Mouse (Mus musculus): ENCODE data around the gene Zbtb22.
"Not testable (repeated sequence)": the region's sequence is repeated elsewhere in the genome, so short reads cannot be mapped to it uniquely, and the experiment has no call there.

Zbtb22 gene

DNA sequence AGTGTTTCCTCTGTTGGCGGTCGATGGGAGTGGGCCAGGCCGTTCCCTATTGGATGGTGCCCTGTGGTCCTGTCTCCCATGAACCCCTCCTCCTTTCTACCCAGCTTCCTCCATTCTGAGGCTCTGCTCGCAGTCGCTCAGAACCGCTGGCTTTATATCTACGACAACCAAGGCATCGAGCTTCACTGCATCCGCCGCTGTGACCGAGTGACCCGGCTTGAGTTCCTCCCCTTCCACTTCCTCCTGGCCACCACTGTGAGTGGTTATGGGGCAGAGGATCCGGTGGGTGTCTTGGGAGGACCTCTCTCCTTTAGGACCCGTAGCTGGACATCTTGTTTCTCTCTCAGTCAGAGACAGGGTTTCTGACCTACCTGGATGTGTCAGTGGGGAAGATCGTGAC is 27.8 kb downstream of the Zbtb22 start:
- DNase-seq (ENCODE audit: low spot score): no peak

DNA sequence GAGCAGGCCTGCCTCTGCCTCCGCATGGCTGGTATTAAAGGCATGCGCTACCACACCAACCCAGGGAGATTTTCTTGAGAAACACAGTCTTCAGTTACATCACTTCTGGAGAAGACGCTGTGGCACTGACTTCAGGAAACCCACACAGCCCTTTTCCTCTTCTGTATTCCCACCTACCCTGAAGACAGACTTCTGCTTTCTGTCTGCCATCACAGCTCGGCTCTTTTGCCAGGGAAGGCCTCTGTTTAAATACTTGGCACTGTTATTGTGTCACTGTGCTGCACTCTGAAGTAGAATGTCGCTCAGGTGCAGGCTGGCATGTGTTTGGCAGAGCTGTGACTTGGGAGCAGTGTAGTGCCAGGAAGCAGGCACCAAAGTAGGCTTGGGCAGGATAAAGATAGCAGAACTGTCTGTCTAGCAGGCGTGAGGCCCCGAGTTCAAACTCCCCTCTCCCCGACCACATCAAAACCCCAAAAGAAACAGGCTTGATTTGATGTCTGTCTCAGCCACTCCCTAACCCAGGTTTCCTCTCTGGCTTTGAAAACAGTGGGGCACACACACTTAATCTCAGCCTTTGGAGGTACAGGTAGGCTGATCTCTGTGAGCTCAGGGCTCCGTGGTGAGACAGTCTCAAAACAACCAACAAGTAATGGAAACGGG is 31.9 kb downstream of the Zbtb22 start:
- no peak for DNase-seq (ENCODE audit: low spot score)

DNA sequence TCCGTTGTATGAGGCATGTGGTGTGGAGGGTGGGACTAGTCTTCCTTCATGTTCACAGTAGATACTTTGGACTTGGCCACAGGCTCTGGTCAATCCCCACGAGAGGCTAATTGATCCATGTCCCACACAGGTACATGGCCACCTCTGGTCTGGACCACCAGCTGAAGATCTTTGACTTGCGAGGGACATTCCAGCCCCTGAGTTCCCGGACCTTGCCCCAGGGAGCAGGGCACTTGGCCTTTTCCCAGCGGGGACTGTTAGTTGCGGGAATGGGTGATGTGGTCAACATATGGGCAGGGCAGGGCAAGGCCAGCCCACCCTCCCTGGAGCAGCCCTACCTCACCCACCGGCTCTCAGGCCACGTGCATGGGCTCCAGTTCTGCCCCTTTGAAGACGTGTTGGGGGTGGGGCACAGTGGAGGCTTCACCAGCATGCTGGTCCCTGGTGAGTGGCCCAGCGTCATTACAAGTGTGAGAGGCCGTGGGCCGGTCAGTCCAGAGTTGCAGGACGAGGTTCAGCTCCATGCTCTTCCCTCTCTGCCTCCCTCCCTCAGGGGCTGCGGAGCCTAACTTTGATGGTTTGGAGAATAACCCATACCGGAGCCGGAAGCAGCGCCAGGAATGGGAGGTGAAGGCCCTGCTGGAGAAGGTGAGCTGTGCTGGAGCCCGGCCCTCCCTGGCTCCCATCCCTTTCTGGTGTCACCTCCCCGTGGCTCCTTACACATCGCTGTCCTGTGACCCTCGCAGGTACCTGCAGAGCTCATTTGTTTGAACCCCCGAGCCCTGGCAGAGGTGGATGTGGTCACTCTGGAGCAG is 32.6 kb downstream of the Zbtb22 start:
- no peak for DNase-seq (ENCODE audit: low spot score)

DNA sequence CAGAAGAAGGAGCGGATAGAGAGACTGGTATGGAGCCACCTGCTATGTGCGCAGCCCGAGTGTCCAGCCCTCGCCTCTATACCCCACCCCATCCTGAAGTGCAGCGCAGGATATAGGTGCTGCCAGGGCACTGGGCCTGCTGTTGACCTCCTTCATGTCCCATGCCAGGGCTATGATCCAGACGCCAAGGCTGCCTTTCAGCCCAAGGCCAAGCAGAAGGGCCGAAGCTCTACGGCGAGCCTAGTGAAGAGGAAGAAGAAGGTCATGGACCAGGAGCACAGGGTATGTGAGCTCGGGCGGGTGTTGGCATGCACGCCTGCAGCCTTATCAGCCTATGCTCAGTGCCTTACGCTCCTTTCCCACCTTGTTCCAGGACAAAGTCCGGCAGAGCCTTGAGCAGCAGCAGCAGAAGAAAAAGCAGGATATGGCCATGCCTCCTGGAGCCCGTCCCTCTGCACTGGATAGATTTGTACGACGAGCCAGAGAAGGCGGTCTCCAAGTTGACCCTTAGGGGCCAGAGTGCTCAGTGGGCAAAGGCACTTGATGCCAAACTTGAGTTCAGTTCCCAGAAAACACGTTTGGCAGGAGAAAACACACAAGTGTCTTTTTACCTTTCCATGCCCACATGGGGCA is 33.3 kb downstream of the Zbtb22 start:
- no peak for DNase-seq (ENCODE audit: low spot score)

DNA sequence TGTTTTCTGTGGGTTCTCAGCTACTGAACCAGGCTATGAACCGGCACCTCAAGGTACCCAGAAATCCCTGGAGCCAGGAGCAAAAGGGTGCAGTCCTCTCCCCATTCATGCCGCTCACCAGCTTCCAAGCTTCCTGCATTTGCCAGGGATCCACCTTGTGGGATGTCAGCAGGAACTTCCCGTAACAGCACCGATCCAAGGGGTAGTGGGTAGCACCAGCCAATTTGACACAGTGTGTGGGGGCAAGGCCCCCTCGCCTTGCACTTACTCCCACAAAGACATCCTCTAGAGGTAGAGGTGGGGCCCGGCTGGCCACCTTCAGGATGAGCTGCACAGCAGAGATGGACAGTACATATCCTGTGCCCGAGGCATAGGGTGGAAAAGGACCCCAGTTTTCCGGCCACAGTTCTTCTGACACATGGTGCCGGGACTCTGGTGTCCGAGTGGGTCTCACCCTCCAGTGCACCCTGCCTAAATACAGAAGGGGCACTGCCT is 34.5 kb downstream of the Zbtb22 start:
- DNase-seq (ENCODE audit: low spot score): no peak

DNA sequence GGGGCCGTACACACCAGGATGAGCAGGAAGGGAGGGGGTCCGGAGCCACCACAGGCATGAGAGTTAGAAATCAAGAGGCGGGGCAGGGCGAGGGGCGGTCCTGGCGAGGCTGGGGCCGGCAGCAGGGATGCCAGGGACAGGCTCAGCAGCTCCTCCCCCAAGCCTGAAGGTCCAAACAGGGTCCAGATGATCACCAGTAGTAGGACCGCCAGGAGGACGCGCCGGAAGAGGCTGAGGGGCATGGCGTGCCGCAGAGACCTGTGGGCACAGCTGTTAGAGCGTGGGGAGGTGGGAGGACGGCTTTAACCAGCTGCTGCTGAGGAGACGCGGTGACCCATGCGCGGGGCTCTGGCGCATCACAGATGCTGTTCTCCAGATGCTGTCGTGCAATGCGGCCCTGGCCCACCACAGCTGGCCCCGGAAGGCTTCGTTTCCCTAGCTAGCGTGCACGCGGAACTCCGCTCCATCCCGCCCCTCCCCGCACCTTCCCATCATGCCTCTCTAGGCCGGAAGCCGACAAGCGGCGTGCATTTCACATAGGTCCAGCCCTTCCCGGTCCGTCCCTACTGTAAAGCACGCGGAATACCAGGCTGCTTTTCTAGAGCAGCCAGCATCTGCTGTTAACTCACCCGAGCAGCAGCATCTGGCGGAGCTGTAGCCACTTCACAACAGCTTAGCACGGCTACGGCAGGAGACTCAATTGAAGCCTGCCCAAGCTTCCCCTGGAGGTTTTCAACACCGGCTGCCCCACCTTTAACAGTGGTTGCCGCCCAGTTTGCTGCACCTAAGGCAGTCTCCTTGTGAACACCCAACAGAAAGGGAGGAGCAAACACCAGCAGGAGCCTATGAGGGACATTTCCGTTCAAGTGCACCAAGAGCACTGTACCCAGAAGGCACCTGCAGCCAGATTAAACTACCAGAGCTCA is 35.6 kb downstream of the Zbtb22 start, which contains the start of gene B3galt4:
B3galt4 (minus strand) TSS at position 468 of the 926 bp plus-strand sequence.
- peak; percentile 69 for DNase-seq (ENCODE audit: low spot score)

DNA sequence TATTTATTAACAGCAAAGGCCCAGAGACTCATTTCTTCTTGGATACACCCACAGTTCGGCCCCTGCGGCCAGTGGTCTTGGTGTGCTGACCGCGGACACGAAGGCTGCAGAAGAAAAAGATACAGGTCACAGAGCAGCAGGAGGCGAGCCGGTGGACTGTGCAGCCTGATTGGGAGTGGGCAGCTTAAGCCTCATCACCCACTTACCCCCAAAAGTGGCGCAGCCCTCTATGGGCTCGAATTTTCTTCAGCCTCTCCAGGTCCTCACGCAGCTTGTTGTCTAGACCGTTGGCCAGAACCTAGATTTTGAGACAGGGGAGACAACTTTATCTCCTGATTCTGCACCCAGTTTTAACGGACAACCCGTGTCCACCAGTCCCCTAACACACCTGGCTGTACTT is 36.3 kb downstream of the Zbtb22 start:
- not testable (repeated sequence) for DNase-seq (ENCODE audit: low spot score)

DNA sequence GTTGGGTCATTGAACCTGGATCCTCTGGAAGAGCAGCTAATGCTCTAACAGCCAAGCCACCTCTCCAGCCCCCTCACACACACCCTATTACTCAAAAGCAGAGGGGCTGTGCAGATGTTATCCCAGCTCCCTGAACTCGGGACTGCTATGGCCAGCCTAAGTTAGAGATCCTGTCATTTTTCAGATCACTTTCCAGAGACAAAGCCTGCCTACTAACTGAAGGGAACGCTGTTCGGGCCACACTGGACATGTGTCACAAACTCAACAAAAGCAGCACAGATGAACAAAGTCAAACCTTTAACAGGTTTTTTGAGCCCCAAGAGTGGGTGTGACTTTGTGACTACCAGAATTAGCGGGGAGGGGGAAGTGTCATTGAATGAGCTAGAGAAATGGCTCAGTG is 37.2 kb downstream of the Zbtb22 start:
- DNase-seq (ENCODE audit: low spot score): no peak

DNA sequence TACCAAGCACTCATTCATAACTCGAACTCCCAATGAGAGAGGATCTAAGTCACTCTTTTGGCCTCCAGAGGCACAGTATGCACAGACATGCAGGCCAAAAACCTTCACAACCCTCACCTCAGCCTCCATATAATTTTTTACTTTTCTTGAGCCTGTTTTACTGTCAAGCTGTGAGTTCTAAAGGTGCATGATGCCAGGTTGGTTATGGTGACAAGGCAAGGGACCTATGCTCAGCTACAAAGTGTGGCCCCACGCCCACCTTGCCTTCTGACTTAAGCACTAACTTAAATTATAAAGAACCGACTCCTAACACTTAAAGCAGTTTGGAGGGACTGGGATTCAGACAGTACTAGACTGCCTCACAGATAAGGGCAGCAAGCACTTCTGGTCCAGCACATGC is 37.6 kb downstream of the Zbtb22 start:
- no peak for DNase-seq (ENCODE audit: low spot score)

DNA sequence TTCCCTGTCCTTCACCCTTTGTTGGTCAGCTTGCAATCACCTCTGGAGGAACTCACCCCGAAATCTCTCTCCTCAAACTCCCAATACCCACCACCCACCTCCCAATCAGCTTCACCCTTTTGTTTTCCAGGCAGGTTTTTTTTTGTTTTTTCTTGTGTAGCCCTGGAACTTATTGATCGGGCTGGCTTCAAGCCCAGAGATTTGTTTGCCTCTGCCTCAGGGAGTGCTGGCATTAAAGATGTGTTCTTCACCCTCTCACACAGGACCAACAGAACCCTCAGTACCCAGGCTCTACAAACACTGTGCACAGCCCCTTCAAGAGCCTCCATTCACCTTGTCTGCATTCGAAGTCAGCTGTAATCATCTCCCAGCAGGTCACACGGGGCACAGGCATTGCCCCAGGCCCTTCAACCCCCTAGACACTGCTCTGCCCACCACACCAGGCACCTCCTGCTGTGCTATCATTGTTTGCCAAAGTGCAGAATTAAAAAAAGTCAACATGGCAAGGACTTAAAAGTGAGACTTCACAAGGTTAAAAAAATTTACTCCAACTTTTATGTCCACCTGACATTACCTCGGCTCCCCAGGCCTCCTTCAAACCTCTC is 38.4 kb downstream of the Zbtb22 start:
- no peak for DNase-seq (ENCODE audit: low spot score)

DNA sequence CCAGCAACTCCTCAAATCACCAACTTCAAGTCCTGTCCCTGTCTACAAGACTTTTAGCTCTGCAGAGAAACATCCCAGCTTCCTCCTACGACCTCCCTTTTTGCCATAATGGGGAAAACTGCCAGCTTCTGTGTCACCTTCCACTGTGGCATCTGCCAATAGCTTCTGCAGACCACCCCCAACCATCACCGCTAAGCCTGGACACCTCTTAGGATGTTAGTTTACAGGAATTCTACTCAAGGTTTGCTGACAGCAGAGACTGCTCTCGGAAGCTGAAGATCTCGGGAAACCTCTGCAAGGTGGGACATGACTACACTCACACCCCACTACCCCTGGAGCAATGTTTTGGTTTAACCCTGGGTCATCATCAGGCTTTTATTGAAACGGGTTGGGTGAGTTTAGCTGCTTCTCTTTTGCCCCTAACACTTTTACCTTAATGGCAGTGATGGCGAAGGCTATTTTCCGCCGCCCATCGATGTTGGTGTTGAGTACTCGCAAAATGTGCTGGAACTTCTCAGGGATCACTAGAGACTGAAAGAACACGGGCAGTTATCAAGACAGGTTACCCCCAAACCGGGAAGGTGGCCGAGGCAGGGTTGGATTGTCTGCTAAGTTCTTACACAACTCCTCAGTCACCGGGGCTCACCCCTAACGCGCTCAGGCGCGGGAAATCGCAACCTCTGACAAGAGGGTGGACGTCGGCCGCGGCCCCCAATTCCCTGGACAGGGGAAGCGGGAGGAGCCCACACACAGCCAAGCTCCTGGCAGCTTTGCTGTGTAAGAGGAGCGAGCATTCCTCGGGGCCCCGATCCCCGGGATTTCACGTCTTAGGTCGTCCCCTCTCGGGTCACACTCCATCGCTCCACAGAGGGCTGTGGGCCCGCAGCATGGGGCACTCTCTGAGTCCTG is 39.2 kb downstream of the Zbtb22 start:
- DNase-seq (ENCODE audit: low spot score): no peak

DNA sequence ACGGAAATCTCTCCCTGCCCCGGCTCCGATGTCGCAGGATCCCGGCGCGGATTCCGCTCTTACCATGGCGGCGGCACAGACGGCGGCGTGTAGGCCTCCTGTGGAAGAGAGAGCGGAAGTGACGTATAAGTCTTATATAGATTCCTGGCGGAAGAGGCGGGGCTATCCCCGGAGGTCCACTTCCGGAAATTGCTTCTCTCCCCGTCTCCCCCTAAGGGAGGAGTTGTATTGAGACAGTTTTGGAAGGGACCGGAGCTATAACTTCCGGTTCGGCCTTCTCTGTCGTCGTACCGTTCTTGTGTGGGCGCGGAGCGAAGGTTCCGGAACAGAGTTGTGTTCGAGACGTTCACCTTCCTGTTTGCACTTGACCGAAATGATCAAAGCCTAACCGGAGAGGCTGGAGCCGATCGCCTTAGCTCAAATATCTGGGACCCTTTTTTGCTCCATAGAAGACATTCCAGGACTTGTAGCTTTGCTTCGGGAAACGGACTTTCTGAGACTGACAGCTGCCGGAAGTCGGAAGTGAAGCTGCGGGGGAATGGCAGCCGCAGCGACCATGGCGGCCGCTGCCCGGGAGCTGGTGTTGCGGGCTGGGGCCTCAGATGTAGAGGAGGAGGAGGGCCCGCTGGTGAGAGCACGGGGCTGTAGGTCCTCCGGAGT is 40.0 kb downstream of the Zbtb22 start, which contains the start of the genes Vps52 and Rps18:
Vps52 (plus strand) TSS at position 258 of the 660 bp plus-strand sequence.
Rps18 (minus strand) TSS at position 447 of the 660 bp plus-strand sequence.
- DNase-seq (ENCODE audit: low spot score): peak; percentile 95

DNA sequence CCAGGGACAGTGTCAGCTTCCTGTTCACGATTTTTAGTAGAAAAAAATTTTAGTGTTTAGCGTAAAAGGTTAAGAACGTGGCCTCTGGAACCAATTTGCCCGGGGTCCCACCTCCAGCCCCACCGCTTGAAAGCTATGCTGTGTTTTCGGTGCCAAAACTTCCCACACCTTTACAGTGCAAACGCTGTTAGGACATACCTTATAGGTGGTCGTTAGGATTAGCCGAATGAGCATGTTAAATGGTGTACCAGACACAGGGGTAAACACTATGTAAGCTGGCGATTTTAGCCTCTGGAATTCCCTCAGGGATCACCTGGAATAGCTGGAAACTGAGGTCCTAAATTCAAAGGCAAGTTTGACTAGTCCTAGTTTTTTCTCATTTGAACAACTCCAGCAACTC is 40.6 kb downstream of the Zbtb22 start:
- no peak for DNase-seq (ENCODE audit: low spot score)

DNA sequence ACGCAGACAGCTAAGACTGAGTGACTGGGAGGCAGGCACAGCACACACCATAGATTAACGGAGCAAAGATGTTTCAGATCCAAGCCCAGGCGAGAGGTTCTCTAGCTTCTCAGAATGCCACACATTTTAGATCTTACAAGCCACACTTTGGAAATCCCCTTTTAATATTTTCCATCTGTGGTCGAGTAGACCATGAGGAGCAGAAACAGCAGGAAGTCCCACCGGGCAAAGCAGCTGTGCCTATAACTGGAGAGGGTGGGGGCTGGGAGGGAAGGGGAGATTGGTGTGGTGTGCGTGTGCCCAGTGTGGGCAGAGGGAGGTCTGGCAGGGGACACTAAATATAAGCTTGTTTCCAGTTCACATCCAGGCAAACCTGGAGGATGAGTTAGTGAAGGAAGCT is 41.8 kb downstream of the Zbtb22 start:
- DNase-seq (ENCODE audit: low spot score): no peak

DNA sequence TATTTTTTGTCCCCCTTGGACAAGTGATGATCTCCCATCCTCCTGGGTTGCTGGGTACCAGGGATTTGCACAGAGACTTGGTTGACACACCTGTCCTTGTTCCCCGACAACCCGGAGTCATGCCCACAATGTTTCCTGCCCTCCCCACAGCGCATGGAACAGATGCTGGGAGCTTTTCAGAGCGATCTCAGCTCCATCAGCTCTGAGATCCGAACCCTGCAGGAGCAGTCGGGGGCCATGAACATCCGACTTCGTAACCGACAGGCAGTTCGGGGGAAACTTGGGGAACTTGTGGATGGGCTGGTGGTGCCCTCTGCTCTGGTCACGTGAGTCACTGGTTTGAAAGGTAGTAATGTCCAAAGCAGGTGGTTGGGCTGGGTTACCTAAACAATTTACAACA is 42.7 kb downstream of the Zbtb22 start:
- DNase-seq (ENCODE audit: low spot score): no peak

DNA sequence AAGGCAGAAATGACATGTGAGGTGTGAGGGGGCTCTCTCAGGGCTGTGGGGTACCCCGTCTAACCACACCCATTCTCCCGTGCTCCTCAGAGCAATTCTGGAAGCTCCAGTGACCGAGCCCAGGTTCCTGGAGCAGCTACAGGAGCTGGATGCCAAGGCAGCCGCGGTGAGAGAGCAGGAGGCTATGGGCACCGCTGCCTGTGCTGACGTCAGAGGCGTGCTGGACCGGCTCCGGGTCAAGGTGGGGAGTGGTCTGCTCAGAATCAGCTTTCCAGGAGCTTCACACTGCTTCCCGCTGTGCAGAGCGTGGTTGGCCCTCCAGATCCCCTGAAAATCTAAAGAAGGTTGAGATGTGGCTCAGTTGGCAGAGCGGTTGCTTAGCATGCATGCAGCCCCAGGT is 43.4 kb downstream of the Zbtb22 start:
- no peak for DNase-seq (ENCODE audit: low spot score)

DNA sequence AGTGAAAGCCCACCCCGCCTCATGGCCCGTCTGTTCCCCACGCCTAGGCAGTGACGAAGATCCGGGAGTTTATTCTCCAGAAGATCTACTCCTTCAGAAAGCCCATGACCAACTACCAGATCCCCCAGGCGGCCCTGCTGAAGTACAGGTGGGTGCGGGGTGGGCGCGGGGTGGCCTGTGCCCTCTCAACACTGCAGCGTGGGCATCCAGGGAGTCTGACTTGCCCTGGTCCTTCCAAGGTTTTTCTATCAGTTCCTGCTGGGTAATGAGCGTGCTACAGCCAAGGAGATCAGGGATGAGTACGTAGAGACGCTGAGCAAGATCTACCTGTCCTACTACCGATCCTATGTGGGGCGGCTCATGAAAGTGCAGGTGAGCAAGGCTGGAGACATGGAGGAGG is 44.2 kb downstream of the Zbtb22 start:
- DNase-seq (ENCODE audit: low spot score): no peak

DNA sequence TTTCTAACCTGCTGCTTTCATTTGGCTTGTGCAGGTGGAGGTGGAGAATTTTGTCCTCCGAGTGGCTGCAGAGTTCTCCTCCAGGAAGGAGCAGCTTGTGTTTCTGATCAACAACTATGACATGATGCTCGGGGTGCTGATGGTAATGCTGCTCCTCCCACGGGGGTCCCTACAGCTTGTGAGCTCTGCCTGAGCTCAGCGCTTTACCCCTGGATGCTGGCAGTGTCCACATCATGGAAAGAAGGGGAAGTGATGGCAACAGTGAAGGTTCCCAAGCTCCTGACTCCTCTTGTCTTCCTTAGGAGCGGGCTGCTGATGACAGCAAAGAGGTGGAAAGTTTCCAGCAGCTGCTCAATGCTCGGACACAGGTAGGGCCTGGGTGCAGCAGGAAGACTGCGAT is 47.2 kb downstream of the Zbtb22 start:
- no peak for DNase-seq (ENCODE audit: low spot score)

DNA sequence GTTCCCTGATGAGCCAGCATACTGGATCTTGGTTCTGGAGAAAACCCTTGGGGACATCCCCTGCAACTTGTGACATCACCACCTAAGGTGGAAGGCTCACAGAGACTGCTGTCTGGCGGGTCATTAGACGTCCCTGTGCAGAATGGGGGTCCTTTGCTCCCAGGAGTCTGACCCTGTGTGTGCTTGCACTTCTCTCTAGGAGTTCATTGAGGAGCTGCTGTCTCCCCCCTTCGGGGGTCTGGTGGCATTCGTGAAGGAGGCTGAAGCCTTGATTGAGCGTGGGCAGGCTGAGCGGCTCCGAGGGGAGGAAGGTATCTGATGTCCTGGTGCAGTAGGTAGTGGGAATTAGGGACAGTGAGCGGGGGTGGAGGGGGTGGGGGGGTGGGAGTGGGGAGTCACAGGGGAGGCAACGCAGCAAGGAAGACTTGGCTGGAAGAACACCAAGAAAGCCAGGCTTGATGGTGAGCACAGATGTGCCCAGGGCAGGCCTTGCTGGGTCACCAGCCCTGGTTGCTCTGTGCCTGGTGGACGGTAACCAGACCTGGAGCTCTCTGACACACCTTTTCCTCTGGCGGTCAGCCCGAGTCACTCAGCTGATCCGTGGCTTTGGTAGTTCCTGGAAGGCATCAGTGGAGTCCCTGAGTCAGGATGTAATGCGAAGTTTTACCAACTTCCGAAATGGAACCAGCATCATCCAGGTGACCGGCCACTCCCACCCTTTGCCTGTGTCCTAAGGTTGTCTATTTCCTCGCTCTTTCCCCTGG is 49.6 kb downstream of the Zbtb22 start:
- DNase-seq (ENCODE audit: low spot score): no peak
